Mouse (Mus musculus): ENCODE measurements at regions not wholly inside any gene's neighbourhood (a gene's known extent, or its start where the extent isn't known, plus 50 kb on each side); places are given as distances from the start of the nearest gene placed in this dataset.

GRCm38 (mm10) chr2:124930719-124931118, 137.2 kb upstream of the Slc24a5 start:
- intact Hi-C loops (cut with DNase I): loop anchor here (10.0 kb wide), 2 partner anchors 264 to 1616 kb away; no protein-coding TSS in a partner anchor
- no peak for DNase-seq (ENCODE audit: low spot score in 2 of 2)

GRCm38 (mm10) chr2:124932566-124932965, 135.4 kb upstream of the Slc24a5 start:
- no peak for DNase-seq (ENCODE audit: low spot score in 2 of 2)
- intact Hi-C loops (cut with DNase I): loop anchor here (10.0 kb wide), 2 partner anchors 262 to 1618 kb away; no protein-coding TSS in a partner anchor

DNA sequence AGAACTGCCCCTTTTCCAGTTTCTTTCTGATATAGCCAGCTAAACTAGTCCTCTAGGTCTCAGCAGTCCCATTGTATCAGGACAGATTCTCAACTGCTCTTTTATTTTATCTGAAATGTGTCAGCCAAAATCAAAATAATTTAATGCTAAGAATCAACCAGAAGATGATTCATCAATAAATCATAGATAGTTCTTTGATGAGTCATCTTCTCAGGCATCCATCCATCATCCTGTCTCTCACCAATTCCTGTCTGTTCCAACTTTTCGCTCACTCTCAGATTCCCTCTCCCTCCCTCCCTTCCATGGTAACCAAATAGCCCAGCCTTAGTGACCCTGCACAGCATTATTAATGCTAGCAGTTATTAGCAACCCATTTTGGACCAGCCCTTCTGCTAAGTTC, 134.0 kb upstream of the Slc24a5 start:
- intact Hi-C loops (cut with DNase I): loop anchor here (10.0 kb wide), 2 partner anchors 261 to 1619 kb away; no protein-coding TSS in a partner anchor
- DNase-seq (ENCODE audit: low spot score in 2 of 2): no peak

DNA sequence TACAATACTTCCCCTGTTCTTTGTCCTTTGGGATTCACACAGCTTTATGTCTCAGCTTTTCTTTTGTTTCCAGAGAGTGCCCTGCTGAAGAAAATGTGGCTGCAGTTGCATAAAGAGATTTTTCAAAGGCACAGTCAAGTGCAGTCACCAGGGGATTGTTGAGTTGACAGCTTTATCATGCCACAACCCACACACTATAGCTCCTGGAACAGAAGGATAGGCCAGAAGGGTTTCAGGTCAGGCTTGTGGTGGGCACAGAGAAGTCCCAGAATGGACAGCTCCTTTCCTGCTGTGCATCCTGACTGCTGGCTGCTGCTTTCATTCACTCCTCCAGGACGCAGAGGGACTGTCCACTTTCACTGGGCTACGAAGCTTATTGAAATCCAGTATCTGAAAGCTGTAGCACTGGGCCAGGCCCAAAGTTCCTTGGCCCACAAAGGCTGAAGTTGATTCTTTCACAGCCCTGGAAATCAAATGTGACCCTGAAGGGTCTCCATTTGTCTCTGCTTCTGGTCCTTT, 119.6 kb upstream of the Slc24a5 start:
- DNase-seq (ENCODE audit: low spot score in 2 of 2): no peak
- intact Hi-C loops (cut with DNase I): no loop called here

DNA sequence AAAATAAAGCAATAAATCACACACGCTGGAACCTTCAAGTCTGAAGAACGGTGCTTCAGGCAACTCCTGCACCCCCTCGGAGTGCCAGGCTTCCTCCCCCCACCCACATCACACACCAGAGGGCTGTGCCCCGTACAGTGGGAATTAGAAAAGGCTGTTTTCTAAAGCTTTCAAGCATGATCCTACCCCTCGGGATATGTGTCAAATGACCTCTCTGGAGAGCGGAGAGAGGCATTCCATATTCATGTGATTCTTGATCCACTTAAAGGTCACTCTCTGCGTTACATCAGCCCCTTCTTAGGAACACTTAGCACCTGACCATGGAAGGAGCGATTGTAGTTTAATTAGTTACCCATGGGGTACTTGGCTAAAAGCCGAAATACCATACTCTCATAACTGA, 119.1 kb upstream of the Slc24a5 start:
- intact Hi-C loops (cut with DNase I): no loop called here
- no peak for DNase-seq (ENCODE audit: low spot score in 2 of 2)

- DNase-seq (ENCODE audit: low spot score in 2 of 2): no peak
- intact Hi-C loops (cut with DNase I): no loop called here
Observed at GRCm38 (mm10) chr2:124952212-124952611, 115.7 kb upstream of the Slc24a5 start.

DNA sequence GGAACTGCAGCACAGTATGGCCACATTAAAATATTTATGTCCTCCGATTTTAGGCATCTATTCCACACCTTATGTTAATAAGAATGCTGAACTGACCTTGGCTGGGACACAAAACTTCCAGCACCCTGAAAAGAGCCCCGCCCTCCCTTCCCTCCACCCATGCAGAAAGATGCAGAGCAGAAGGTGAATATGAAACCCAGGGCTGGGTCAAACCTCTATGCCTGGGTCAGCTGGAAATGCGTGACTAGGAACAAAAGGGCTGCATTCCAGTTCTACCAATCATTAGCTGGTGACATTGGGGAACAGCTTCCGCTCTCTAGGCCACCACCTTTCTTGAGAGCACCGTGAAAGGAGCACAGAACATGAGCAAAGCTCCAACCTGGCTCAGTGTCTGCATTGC, 114.9 kb upstream of the Slc24a5 start:
- intact Hi-C loops (cut with DNase I): no loop called here
- no peak for DNase-seq (ENCODE audit: low spot score in 2 of 2)

DNA sequence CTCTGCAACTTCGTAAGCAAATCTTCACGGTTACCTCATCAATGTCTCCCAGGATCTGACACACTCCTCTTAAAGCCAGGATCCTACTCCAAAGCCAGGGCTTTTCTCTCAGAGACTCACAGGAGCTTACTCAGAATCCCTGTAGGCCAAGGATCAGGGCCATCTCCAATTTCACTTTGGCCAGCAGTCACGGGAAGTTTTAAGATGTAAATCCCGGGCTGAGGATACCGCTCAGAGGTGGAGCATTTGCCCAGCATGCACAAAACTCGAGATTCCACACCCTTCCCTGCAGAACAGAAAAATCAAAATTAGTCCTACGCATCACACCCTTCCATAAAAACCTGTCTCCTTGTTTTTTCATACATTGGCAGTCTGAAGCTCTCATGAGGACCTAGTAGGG, 112.1 kb upstream of the Slc24a5 start:
- DNase-seq (ENCODE audit: low spot score in 2 of 2): no peak
- intact Hi-C loops (cut with DNase I): no loop called here

DNA sequence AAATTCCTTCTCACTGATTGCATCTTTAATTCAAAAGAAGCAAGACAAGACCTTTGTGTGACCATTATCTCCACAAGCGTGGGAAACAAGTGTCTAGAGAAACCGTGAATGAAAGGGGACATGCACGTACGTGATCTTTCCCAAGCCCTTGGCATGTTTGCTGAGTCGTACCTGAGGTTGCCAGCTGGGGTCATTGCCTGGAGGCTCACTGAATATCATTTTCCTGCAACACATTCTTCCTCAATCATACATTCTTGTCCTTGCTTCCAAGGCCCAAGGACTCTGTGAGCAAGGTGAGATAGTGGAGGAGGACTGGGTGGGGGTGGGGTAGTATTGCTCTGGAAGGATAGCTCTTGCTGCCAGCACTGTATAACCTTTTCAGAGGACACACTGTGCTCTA, 108.5 kb upstream of the Slc24a5 start:
- intact Hi-C loops (cut with DNase I): no loop called here
- no peak for DNase-seq (ENCODE audit: low spot score in 2 of 2)

GRCm38 (mm10) chr2:124971826-124972749, 95.8 kb upstream of the Slc24a5 start:
- intact Hi-C loops (cut with DNase I): no loop called here

GRCm38 (mm10) chr2:124975106-124975505, 92.8 kb upstream of the Slc24a5 start:
- DNase-seq (ENCODE audit: low spot score in 2 of 2): no peak
- intact Hi-C loops (cut with DNase I): no loop called here

More at GRCm38 (mm10) chr2:124971826-124972749, 95.8 kb upstream of the Slc24a5 start:
- DNase-seq (ENCODE audit: low spot score in 2 of 2): no peak

GRCm38 (mm10) chr2:124990976-124991375, 76.9 kb upstream of the Slc24a5 start:
- intact Hi-C loops (cut with DNase I): no loop called here
- peak in 1 of 2 experiments; percentile 11 for DNase-seq (ENCODE audit: low spot score in 2 of 2)

GRCm38 (mm10) chr2:125015007-125015406, 52.9 kb upstream of the Slc24a5 start:
- intact Hi-C loops (cut with DNase I): no loop called here
- peak; percentile 13 to 15 for DNase-seq (ENCODE audit: low spot score in 2 of 2)

DNA sequence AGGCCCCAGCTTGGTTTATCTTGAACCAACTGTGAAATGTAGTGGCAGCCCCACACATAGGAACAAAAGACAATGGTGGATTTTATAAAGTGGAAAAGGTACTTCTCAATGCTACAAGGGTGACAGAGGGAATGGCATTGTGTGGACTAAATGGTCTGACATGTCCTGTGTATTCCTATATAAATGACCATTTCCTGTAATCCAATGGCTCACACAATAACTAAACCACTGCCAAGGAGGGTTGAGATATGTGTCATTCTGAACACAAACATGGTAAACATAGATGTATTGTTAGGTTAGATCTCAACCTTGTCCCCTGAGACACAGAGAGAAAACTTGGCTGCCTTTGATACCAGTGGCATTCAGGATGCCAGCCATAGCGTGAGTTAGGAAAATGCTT, 51.0 kb upstream of the Slc24a5 start:
- DNase-seq (ENCODE audit: low spot score in 2 of 2): no peak
- intact Hi-C loops (cut with DNase I): no loop called here
